Mouse (Mus musculus) myocyte (in vitro differentiated cells): ENCODE results near the gene Trabd2b. TPM values are rescaled to one million over a fixed set of nuclear protein-coding genes. Genes with fewer than 3 reads are reported as not detected.

Source experiments
- H3K27me3 ChIP-seq: one replicate; pipeline ENCODE4 v1.6.1; 2011; ENCODE audit not compliant: control insufficient read depth, insufficient read depth, insufficient read length
- H3K36me3 ChIP-seq: one replicate; pipeline ENCODE4 v1.6.1; 2011; ENCODE audit not compliant: control insufficient read depth, insufficient read depth
- H3K4me2 ChIP-seq: one replicate; pipeline ENCODE4 v1.6.1; 2011; ENCODE audit warnings: low read depth, control low read depth
- H3K4me3 ChIP-seq: one replicate; pipeline ENCODE4 v1.5.1; 2011; ENCODE audit warnings: mild to moderate bottlenecking, control low read depth, moderate library complexity
- H3K79me2 ChIP-seq: one replicate; pipeline ENCODE4 v1.6.1; 2011; ENCODE audit not compliant: control insufficient read depth, insufficient read depth
- H3ac ChIP-seq: one replicate; pipeline ENCODE4 v1.6.1; 2011; ENCODE audit not compliant: control insufficient read depth, insufficient read length
- CEBPB ChIP-seq: IDR thresholded peaks from 2 replicates; pipeline ENCODE4 v1.6.1; 2011; ENCODE audit warnings: mild to moderate bottlenecking, moderate library complexity; ENCODE audit not compliant: poor library complexity, insufficient read depth, severe bottlenecking
- E2F4 ChIP-seq: IDR thresholded peaks from one replicate; pipeline ENCODE4 v1.6.1; 2011; ENCODE audit warnings: mild to moderate bottlenecking, control low read depth, moderate library complexity; ENCODE audit not compliant: insufficient read depth
- MAX ChIP-seq: IDR thresholded peaks from one replicate; pipeline ENCODE4 v1.6.1; 2011; ENCODE audit warnings: low read depth, mild to moderate bottlenecking, control low read depth
- MYOD1 ChIP-seq, 3 experiments: IDR thresholded peaks; one replicate each; pipeline ENCODE4 v1.6.1; 2011; ENCODE audit warnings: control low read depth in 2 of 3, low read depth in 2 of 3, mild to moderate bottlenecking in 2 of 3, moderate library complexity in 1 of 3; ENCODE audit not compliant: insufficient read length in 2 of 3, control insufficient read depth in 1 of 3
- MYOG ChIP-seq, 3 experiments: IDR thresholded peaks; one replicate each; pipeline ENCODE4 v1.6.1; 2011; ENCODE audit warnings: control low read depth in 2 of 3, low read depth in 2 of 3, mild to moderate bottlenecking in 2 of 3; ENCODE audit not compliant: insufficient read length in 2 of 3, control insufficient read depth in 1 of 3, insufficient read depth in 1 of 3
- POLR2A ChIP-seq: IDR thresholded peaks from one replicate; pipeline ENCODE4 v1.6.1; 2011; ENCODE audit warnings: low read depth, mild to moderate bottlenecking, control low read depth, moderate library complexity; ENCODE audit not compliant: insufficient read length
- POLR2AphosphoS2 ChIP-seq: IDR thresholded peaks from one replicate; pipeline ENCODE4 v1.6.1; 2011; ENCODE audit warnings: low read depth, control low read depth; ENCODE audit not compliant: insufficient read length
- REST ChIP-seq: IDR thresholded peaks from one replicate; pipeline ENCODE4 v1.6.1; 2011; ENCODE audit warnings: mild to moderate bottlenecking, control low read depth, moderate library complexity; ENCODE audit not compliant: insufficient read depth, insufficient read length
- SRF ChIP-seq: IDR thresholded peaks from one replicate; pipeline ENCODE4 v1.6.1; 2011; ENCODE audit warnings: low read depth; ENCODE audit not compliant: control insufficient read depth, insufficient read length
- TCF12 ChIP-seq: IDR thresholded peaks from one replicate; pipeline ENCODE4 v1.6.1; 2011; ENCODE audit warnings: mild to moderate bottlenecking, control low read depth; ENCODE audit not compliant: poor library complexity, insufficient read depth, severe bottlenecking
- TCF3 ChIP-seq: IDR thresholded peaks from one replicate; pipeline ENCODE4 v1.6.1; 2011; ENCODE audit warnings: low read depth, control low read depth; ENCODE audit not compliant: insufficient read length
- USF1 ChIP-seq: IDR thresholded peaks from one replicate; pipeline ENCODE4 v1.6.1; 2011; ENCODE audit warnings: low read depth, mild to moderate bottlenecking, control low read depth, moderate library complexity
- polyA plus RNA-seq: library from polyadenylated mRNA; unstranded; fragments of >200 nt; fragmentation: generic; extraction: Trizol; gene quantifications from one replicate; pipeline ENCODE4 v1.2.1, GENCODE M21; 2012; ENCODE audit warnings: missing spikeins

The Trabd2b gene
- polyA plus RNA-seq, 1 experiment, result 0.79 TPM

DNA sequence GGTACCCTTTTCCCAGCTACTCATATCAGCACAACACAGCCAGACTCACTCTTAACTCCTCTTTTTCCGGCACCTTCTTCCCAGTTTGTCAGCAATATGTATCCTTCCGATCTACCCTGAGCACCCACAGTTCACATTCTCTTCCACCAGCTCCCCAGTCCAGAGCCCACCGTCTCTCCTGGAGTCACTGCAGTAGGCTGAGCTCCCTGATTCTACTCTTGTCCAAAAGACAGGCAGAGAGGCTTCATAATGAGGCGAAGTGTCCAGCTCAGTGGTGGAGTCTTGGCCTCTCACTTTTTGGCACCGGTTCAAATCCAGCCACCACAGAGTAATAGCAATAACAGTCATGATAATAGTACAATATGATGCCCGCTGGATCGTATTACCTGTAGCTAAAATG, 133.5 kb downstream of the Trabd2b start:
- TF ChIP-seq POLR2AphosphoS2 (no peak), TCF12 (no peak), CEBPB (no peak), POLR2A (no peak), E2F4 (no peak), TCF3 (no peak), USF1 (no peak), REST (no peak), MAX (no peak), MYOG (IDR thresholded peaks at IDR 0.05; ENCODE audit: control insufficient read depth in 1 of 3, insufficient read depth in 1 of 3, insufficient read length in 2 of 3, low read depth in 2 of 3) (no peak), MYOD1 (IDR thresholded peaks at IDR 0.05; ENCODE audit: control insufficient read depth in 1 of 3, insufficient read length in 2 of 3, low read depth in 2 of 3) (no peak)
- H3K79me2 ChIP-seq, result no peaks in the 10 kb centered on the region
- no peaks in the 10 kb centered on the region for H3K27me3 ChIP-seq
- no peaks in the 10 kb centered on the region for H3K36me3 ChIP-seq
- H3ac ChIP-seq, result no peak overlapping the region
- H3K4me2 ChIP-seq, result no peak overlapping the region
- H3K4me3 ChIP-seq, result no peak overlapping the region

DNA sequence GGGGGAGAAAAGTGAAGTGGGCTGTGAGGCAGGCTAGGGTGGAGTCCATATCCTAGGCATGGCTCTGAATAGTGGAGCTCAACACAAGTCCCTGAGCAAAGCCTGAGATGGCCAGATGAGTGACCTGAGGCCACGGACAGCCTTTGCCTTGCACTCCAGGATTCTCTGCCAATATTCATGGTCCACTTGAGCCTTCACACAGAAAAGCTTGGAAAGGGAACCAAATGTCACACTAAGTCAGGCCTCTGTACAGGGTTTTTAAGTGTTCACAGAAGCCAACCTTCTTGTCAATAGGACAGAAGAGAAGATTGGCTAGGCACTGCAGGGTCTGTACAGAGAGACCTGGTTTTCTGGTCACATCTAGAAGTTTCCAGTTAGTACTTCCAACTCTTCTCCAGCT, 134.7 kb downstream of the Trabd2b start:
- Histone ChIP-seq H3K79me2 (no peaks in the 10 kb centered on the region), H3K27me3 (no peaks in the 10 kb centered on the region), H3K4me2 (no peak overlapping the region), H3ac (no peak overlapping the region), H3K4me3 (no peak overlapping the region), H3K36me3 (no peaks in the 10 kb centered on the region)
- TF ChIP-seq MYOD1 (IDR thresholded peaks at IDR 0.05; ENCODE audit: control insufficient read depth in 1 of 3, insufficient read length in 2 of 3, low read depth in 2 of 3) (no peak), POLR2AphosphoS2 (no peak), SRF (no peak), POLR2A (no peak), USF1 (no peak), TCF12 (no peak), TCF3 (no peak)

DNA sequence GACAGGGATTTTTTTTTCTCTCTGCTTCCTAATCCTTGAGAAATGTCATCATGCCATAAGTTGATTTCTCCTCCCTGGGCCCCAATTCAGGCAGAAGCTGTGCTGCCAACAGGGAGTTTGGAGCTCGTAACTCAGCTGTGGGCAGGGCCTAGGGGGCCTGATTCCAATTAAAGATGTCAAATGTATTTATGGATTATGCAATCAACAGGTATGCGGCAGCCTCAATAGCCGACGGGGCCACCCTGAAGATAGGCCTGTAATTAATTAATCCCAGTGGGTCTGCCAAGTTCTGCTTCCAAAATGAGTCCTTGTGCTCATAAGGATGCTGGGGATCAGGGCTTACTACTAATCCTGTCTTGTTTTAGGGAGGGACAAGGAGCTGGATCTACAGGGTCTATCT, 135.6 kb downstream of the Trabd2b start:
- Histone ChIP-seq H3K4me3 (no peak overlapping the region), H3ac (no peak overlapping the region), H3K4me2 (no peak overlapping the region), H3K79me2 (no peaks in the 10 kb centered on the region), H3K27me3 (no peaks in the 10 kb centered on the region), H3K36me3 (no peaks in the 10 kb centered on the region)
- TF ChIP-seq REST (no peak), TCF3 (no peak), CEBPB (no peak), TCF12 (no peak), MYOG (IDR thresholded peaks at IDR 0.05; ENCODE audit: control insufficient read depth in 1 of 3, insufficient read depth in 1 of 3, insufficient read length in 2 of 3, low read depth in 2 of 3) (no peak), USF1 (no peak)

- H3K4me3 ChIP-seq, result no peak overlapping the region
- no peak overlapping the region for H3ac ChIP-seq
- no peak for TF ChIP-seq MAX
- TF ChIP-seq MYOG (IDR thresholded peaks at IDR 0.05; ENCODE audit: control insufficient read depth in 1 of 3, insufficient read depth in 1 of 3, insufficient read length in 2 of 3, low read depth in 2 of 3), result no peak
- TF ChIP-seq POLR2AphosphoS2, result no peak
Observed at GRCm38 (mm10) chr4:114545481-114546200, 139.1 kb downstream of the Trabd2b start.

DNA sequence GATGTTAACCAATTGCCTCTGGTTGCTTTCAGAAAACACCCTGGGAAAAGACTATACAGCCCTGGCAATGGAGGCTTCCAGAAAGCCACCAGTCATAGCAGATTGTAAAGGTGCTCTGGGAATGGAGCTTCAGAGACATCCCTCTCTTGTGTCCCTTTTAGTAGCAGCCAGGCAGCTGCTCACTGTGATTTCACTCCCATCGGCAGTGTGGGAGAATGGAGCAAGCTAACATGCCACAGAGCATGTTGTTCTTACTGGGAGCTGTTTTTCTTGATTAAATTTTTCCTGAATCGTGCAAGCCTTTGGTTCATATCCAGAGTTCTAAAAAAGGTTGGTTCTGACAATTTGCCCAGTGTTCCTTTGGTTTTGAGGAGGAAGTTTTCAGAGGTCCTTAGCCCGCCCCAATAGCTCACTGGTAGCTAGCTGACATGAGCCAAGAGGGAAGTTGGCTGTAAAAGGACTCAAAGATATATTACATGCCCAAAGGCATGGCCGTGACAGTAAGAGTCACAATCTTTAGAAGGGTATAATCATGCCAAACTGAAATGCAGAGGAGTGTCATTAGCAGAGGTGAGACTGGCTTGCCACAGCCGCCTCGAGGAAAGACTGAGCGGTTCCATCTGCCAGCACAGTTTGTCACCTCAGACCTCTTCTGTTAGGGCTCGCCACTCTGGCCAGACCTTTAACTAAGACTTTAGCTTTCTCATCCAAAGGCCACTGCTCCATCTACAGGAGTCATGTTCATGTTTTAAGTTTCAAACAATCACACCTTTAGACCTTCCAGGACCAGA, 141.3 kb downstream of the Trabd2b start:
- Histone ChIP-seq H3K27me3 (no peaks in the 10 kb centered on the region), H3K4me2 (no peak overlapping the region), H3ac (no peak overlapping the region), H3K79me2 (no peaks in the 10 kb centered on the region), H3K36me3 (no peaks in the 10 kb centered on the region), H3K4me3 (no peak overlapping the region)
- TF ChIP-seq POLR2AphosphoS2, result no peak
- no peak for TF ChIP-seq POLR2A
- TF ChIP-seq USF1, result no peak
- no peak for TF ChIP-seq MAX
- TF ChIP-seq E2F4, result no peak
- no peak for TF ChIP-seq TCF12

More at GRCm38 (mm10) chr4:114545481-114546200, 139.1 kb downstream of the Trabd2b start:
- no peaks in the 10 kb centered on the region for H3K79me2 ChIP-seq
- no peak overlapping the region for H3K4me2 ChIP-seq
- H3K27me3 ChIP-seq, result no peaks in the 10 kb centered on the region
- no peaks in the 10 kb centered on the region for H3K36me3 ChIP-seq
